Mouse (Mus musculus) intestine, postnatal 0 days (tissue): ENCODE measurements around the gene Dhdh. TPM values are rescaled to one million over a fixed set of nuclear protein-coding genes. Genes with fewer than 3 reads are reported as not detected.

Source experiments
- ATAC-seq: fragments of 200-750 bp; cut with Nextera tagmentation; 2 replicates; pipeline ENCODE4 v1.8.0; 2017; ENCODE audit warnings: mild to moderate bottlenecking, moderate TSS enrichment, moderate library complexity
- H3K27ac ChIP-seq: fragments of 300-500 bp; sonication (generic); 2 replicates; pipeline ENCODE4 v1.5.1; 2014; ENCODE audit warnings: mild to moderate bottlenecking, low read depth, low read length, moderate library complexity
- H3K27me3 ChIP-seq: fragments of 300-500 bp; sonication (generic); replicated peaks from 2 replicates; pipeline ENCODE4 v1.6.1; 2014; ENCODE audit warnings: low read length, mixed read lengths; ENCODE audit not compliant: control insufficient read depth, insufficient read depth
- H3K36me3 ChIP-seq: fragments of 300-500 bp; sonication (generic); 2 replicates; pipeline ENCODE4 v1.6.1; 2014; ENCODE audit warnings: mild to moderate bottlenecking, moderate library complexity; ENCODE audit not compliant: control insufficient read depth, insufficient read depth
- H3K4me1 ChIP-seq: fragments of 300-500 bp; sonication (generic); replicated peaks from 2 replicates; pipeline ENCODE4 v1.6.1; 2014; ENCODE audit warnings: antibody characterized with exemption, low read length, mixed read lengths; ENCODE audit not compliant: control insufficient read depth, insufficient read depth
- H3K4me2 ChIP-seq: fragments of 300-500 bp; sonication (generic); replicated peaks from 2 replicates; pipeline ENCODE4 v1.6.1; 2014; ENCODE audit warnings: low read depth, mild to moderate bottlenecking, moderate library complexity
- H3K4me3 ChIP-seq: fragments of 300-500 bp; sonication (generic); 2 replicates; pipeline ENCODE4 v1.5.1; 2014; ENCODE audit warnings: low read depth, low read length
- H3K9ac ChIP-seq: fragments of 300-500 bp; sonication (generic); 2 replicates; pipeline ENCODE4 v1.6.1; 2014; ENCODE audit warnings: mild to moderate bottlenecking, low read depth, low read length
- H3K9me3 ChIP-seq: fragments of 300-500 bp; sonication (generic); 2 replicates; pipeline ENCODE4 v1.6.1; 2016; ENCODE audit warnings: mixed run types; ENCODE audit not compliant: control insufficient read depth
- CTCF ChIP-seq: sonication (generic); IDR thresholded peaks from 2 replicates; pipeline ENCODE4 v1.5.1; 2016; ENCODE audit warnings: low read depth, mild to moderate bottlenecking, control low read depth, antibody characterized with exemption, moderate library complexity
- WGBS: fragments of 180-500 bp; shearing (Covaris S2); extraction: QIAGEN DNeasy Blood & Tissue Kit; methylation state at CpG from one replicate; pipeline ENCODE4 v1.1.7; 2014; 5-methylcytosine and 5-hydroxymethylcytosine counted together
- polyA plus RNA-seq: library from polyadenylated mRNA; unstranded; fragments of >200 nt; fragmentation: Nextera tagmentation; extraction: Ambion mirVana; gene quantifications from 2 replicates; pipeline ENCODE4 v1.2.1, GENCODE M21; 2015

Gene Dhdh
- polyA plus RNA-seq, 1 experiment from 2014 or later, result 1.1 TPM

- no peaks in the 10 kb centered on the region for H3K27me3 ChIP-seq
- H3K9me3 ChIP-seq, result no peaks in the 10 kb centered on the region
- H3K27ac ChIP-seq, result no peak overlapping the region
- H3K36me3 ChIP-seq, result peaks cover 85% of the 10 kb centered on the region
- no peaks in the 10 kb centered on the region for H3K4me1 ChIP-seq
- ATAC-seq, result no peak
- H3K4me3 ChIP-seq, result no peak overlapping the region
- H3K4me2 ChIP-seq, result no peak overlapping the region
- WGBS, result 95% methylated on average over 6 of the region's 6 CpGs
- no peak overlapping the region for H3K9ac ChIP-seq
- no peak for TF ChIP-seq CTCF
Observed at GRCm38 (mm10) chr7:45498427-45498826, 9.8 kb upstream of the Dhdh start.

DNA sequence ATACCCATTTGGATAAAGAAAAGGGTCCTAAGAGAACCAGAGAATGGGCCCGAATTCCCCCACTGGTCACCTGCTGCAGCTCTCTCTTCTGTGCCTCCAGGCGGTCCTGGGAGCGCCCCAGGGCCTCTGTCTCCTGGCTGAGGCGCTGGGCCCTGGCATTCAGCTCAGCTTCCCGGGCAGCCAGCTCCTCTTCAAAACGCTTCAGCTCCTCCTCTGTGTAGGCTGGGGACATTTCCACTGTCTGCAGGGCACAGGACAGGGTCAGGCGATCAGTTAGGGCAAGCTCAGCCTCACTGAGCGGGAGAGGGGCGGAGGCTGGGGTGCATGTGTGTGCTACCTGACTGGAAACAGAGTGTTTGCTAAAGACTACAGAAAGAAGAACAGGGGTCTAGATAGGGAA is 5.9 kb upstream of the Dhdh start:
- no peak overlapping the region for H3K9ac ChIP-seq
- no peak for ATAC-seq
- no peaks in the 10 kb centered on the region for H3K4me1 ChIP-seq
- TF ChIP-seq CTCF, result no peak
- no peak overlapping the region for H3K27ac ChIP-seq
- no peak overlapping the region for H3K4me3 ChIP-seq
- 94% methylated on average over 9 of the region's 9 CpGs for WGBS
- no peaks in the 10 kb centered on the region for H3K27me3 ChIP-seq
- no peak overlapping the region for H3K4me2 ChIP-seq
- H3K36me3 ChIP-seq, result peaks cover 69% of the 10 kb centered on the region
- H3K9me3 ChIP-seq, result no peaks in the 10 kb centered on the region

GRCm38 (mm10) chr7:45492951-45493350 is 4.3 kb upstream of the Dhdh start:
- 86% methylated on average over 5 of the region's 5 CpGs for WGBS
- Histone ChIP-seq H3K27me3 (no peaks in the 10 kb centered on the region), H3K9me3 (no peaks in the 10 kb centered on the region), H3K4me2 (no peak overlapping the region), H3K27ac (no peak overlapping the region), H3K4me1 (no peaks in the 10 kb centered on the region), H3K9ac (no peak overlapping the region), H3K36me3 (peaks cover 54% of the 10 kb centered on the region), H3K4me3 (no peak overlapping the region)
- ATAC-seq, result no peak
- no peak for TF ChIP-seq CTCF

DNA sequence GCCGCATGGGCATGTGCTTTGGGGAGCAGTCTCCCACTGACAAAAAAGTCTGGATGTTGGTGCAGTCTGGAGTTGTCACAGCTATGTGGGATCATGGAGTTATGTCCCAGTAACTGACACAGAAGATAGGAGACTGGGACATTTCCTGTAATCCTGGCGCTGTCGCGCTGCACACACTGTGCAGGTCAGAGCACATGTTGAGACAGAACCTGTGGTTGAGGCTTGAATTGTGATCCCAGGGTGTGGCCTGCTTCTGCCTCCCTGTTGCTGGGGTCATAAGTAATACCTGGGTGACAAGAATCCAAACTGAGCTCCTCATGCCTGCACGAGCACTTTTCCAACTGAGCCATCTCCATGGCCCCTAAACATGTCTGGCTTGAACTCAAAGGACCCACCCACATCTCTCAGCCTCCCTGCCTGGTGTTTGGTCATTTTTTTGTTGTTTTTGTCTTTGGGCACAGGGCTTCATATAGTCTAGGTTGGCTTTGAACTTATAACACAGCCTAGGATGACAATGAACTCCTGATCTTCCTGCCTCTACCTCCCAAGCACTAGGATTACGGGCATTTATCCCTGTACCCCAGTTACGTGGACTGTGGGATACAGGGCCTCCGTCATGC is 3.7 kb upstream of the Dhdh start:
- ATAC-seq, result no peak
- no peaks in the 10 kb centered on the region for H3K9me3 ChIP-seq
- H3K4me1 ChIP-seq, result no peaks in the 10 kb centered on the region
- H3K27me3 ChIP-seq, result no peaks in the 10 kb centered on the region
- WGBS, result 95% methylated on average over 8 of the region's 8 CpGs
- peaks cover 50% of the 10 kb centered on the region for H3K36me3 ChIP-seq
- H3K27ac ChIP-seq, result no peak overlapping the region
- no peak overlapping the region for H3K4me2 ChIP-seq
- no peak overlapping the region for H3K4me3 ChIP-seq
- no peak for TF ChIP-seq CTCF
- H3K9ac ChIP-seq, result no peak overlapping the region

- no peak overlapping the region for H3K4me3 ChIP-seq
- no peaks in the 10 kb centered on the region for H3K9me3 ChIP-seq
- no peak overlapping the region for H3K9ac ChIP-seq
- TF ChIP-seq CTCF, result no peak
- H3K4me1 ChIP-seq, result no peaks in the 10 kb centered on the region
- H3K4me2 ChIP-seq, result no peak overlapping the region; the same call in 1 of the 2 replicates
- no peak overlapping the region for H3K27ac ChIP-seq
- no peaks in the 10 kb centered on the region for H3K27me3 ChIP-seq
- WGBS, result 11% methylated on average over 3 of the region's 3 CpGs
- ATAC-seq, result peak; percentile 38; the same call in 1 of the 2 replicates
- peaks cover 39% of the 10 kb centered on the region for H3K36me3 ChIP-seq
Observed at GRCm38 (mm10) chr7:45491264-45491663, 2.7 kb upstream of the Dhdh start.

DNA sequence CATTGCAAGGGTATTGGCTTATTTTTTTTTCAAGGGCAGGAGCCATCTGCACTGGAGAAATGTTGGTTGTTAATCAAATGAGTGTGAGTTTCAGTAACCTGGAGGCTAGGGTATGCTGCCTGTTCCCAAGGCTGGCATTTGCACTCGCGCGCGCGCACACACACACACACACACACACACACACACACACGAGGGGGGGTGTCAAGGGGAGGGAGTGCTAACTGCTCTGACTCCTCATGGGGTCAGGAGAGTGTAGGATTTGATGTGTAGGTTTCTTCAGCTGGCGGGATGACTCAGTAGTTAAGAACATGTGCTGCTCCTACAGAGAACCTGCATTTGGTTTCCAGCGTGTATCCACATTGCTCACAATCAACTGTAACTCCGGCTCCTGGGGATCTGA is 2.2 kb upstream of the Dhdh start:
- TF ChIP-seq CTCF, result peak; percentile 15; the same call in 1 of the 2 replicates
- ATAC-seq, result peak; percentile 22; the same call in 1 of the 2 replicates
- Histone ChIP-seq H3K4me3 (no peak overlapping the region), H3K27me3 (no peaks in the 10 kb centered on the region), H3K4me2 (no peak overlapping the region), H3K27ac (no peak overlapping the region), H3K9ac (no peak overlapping the region), H3K4me1 (no peaks in the 10 kb centered on the region), H3K36me3 (peaks cover 35% of the 10 kb centered on the region), H3K9me3 (no peaks in the 10 kb centered on the region)
- WGBS, result 46% methylated on average over 9 of the region's 9 CpGs
